Mouse (Mus musculus) midbrain, embryonic 10.5 days (tissue): ENCODE measurements around the gene Clta. TPM values are rescaled to one million over a fixed set of nuclear protein-coding genes. Genes with fewer than 3 reads are reported as not detected.
A peak's percentile ranks its signal among the peaks of the same experiment; 100 is the strongest.
"Not testable (repeated sequence)": the region's sequence is repeated elsewhere in the genome, so short reads cannot be mapped to it uniquely, and the experiment has no call there.

Experiments
- DNase-seq: peaks from one replicate; pipeline ENCODE4 v3.0.0-alpha.2; 2017; ENCODE audit warnings: low spot score
- H3K27ac ChIP-seq: fragments of 300-500 bp; sonication (generic); replicated peaks from 2 replicates; pipeline ENCODE4 v1.5.1; 2016; ENCODE audit warnings: mild to moderate bottlenecking
- H3K27me3 ChIP-seq: fragments of 300-500 bp; sonication (generic); 2 replicates; pipeline ENCODE4 v1.6.1; 2016; ENCODE audit warnings: low read depth, mild to moderate bottlenecking; ENCODE audit not compliant: poor library complexity, severe bottlenecking
- H3K36me3 ChIP-seq: fragments of 300-500 bp; sonication (generic); 2 replicates; pipeline ENCODE4 v1.6.1; 2016; ENCODE audit warnings: mild to moderate bottlenecking, moderate library complexity
- H3K4me1 ChIP-seq: fragments of 300-500 bp; sonication (generic); 2 replicates; pipeline ENCODE4 v1.6.1; 2016
- H3K4me3 ChIP-seq: fragments of 300-500 bp; sonication (generic); 2 replicates; pipeline ENCODE4 v1.5.1; 2016; ENCODE audit warnings: mild to moderate bottlenecking, moderate library complexity
- H3K9me3 ChIP-seq: fragments of 300-500 bp; sonication (generic); replicated peaks from 2 replicates; pipeline ENCODE4 v1.6.1; 2016; ENCODE audit warnings: mild to moderate bottlenecking
- WGBS: fragments of 180-500 bp; shearing (Covaris S2); methylation state at CpG from one replicate; pipeline ENCODE4 v1.1.7; 2016; 5-methylcytosine and 5-hydroxymethylcytosine counted together
- polyA plus RNA-seq: library from polyadenylated mRNA; unstranded; fragments of >200 nt; fragmentation: Nextera tagmentation; extraction: Ambion mirVana; gene quantifications from 2 replicates; pipeline ENCODE4 v1.2.1, GENCODE M21; 2016

The Clta gene
- polyA plus RNA-seq, 1 experiment from 2014 or later: 190 TPM

GRCm38 (mm10) chr4:44043182-44043581, 38.9 kb downstream of the Clta start:
- 90% methylated on average over 4 of the region's 4 CpGs for WGBS
- not testable (repeated sequence) for H3K4me1 ChIP-seq, DNase-seq, H3K4me3 ChIP-seq, H3K27ac ChIP-seq, H3K9me3 ChIP-seq
- Histone ChIP-seq H3K36me3 (peaks cover 36% of the 10 kb centered on the region), H3K27me3 (peaks cover 70% of the 10 kb centered on the region)

- Histone ChIP-seq H3K27me3 (peaks cover 54% of the 10 kb centered on the region), H3K4me1 (no peaks in the 10 kb centered on the region), H3K27ac (no peak overlapping the region), H3K9me3 (no peaks in the 10 kb centered on the region), H3K36me3 (peaks cover 29% of the 10 kb centered on the region), H3K4me3 (no peak overlapping the region)
- 94% methylated on average over 5 of the region's 5 CpGs for WGBS
- no peak for DNase-seq
Measured at GRCm38 (mm10) chr4:44044685-44045356, 40.6 kb downstream of the Clta start.

DNA sequence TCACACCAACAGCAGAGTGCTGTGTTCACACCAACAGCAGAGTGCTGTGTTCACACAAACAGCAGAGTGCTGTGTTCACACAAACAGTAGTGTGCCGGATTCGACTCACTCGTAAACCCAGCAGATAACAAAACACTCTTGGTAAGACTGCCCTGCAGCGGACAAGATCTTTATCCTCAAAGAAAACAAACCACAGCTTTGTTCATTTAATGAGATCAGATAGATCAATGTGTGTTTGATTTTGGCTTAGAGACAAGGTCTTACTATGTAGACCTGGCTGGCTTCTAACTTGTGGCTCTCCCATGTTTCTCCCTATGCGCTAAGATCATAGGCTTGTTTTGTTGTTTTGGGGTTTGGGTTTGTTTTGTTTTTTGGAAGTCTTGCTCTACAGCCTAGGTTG, 41.8 kb downstream of the Clta start:
- Histone ChIP-seq H3K4me3 (no peak overlapping the region), H3K9me3 (no peaks in the 10 kb centered on the region), H3K27ac (no peak overlapping the region), H3K4me1 (no peaks in the 10 kb centered on the region), H3K36me3 (peaks cover 17% of the 10 kb centered on the region), H3K27me3 (peaks cover 42% of the 10 kb centered on the region)
- 85% methylated on average over 5 of the region's 5 CpGs for whole genome bisulfite sequencing
- DNase-seq: no peak

DNA sequence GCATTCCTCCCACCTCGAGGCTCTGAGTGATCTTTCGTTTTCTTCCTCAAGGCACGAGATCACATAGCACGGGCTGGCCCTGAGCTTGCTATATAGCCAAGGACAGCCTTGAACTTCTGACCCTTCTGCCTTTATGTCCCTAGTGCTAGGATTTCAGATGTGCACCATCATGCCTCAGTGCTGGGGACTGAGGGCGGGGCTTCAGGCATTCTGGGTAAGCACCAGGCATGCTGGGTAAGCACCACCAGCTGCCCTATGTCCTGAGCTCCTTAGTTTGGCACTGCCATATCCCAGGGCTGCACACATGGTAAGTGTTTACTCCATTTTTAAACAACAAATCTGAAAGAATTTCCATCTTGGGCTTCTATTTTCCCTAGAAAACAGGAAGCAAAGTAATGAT, 45.6 kb downstream of the Clta start:
- H3K36me3 ChIP-seq: 0 out of 2 replicates have a peak, but pooled peaks cover 3% of the 10 kb centered on the region
- WGBS: 90% methylated on average over 5 of the region's 5 CpGs
- H3K4me3 ChIP-seq: no peak overlapping the region
- H3K4me1 ChIP-seq: no peaks in the 10 kb centered on the region
- H3K27ac ChIP-seq: no peak overlapping the region
- no peak for DNase-seq
- no peaks in the 10 kb centered on the region for H3K9me3 ChIP-seq
- peaks cover 10% of the 10 kb centered on the region; the same call in 1 of the 2 replicates for H3K27me3 ChIP-seq

DNA sequence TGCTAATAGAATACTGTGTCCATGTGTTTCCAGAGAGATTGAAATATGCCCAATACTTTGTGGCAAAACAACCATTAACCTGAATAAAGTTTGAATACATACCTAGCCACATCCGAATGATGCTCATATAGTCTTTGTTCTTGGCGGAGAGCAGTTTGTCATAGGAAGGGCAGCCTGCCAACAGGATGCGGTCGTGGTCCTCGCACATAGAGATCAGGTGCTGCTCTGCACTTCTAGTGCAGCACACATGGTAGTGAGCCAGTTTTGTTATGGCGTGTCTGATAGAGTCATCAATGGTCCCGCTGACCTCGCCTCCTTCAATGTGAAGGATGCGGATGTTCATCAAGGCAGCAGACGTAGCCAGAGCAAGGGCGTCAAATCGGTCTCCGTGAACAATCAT, 55.4 kb downstream of the Clta start:
- Histone ChIP-seq H3K27me3 (no peaks in the 10 kb centered on the region), H3K4me3 (no peak overlapping the region), H3K27ac (no peak overlapping the region), H3K36me3 (no peaks in the 10 kb centered on the region), H3K9me3 (no peaks in the 10 kb centered on the region), H3K4me1 (no peaks in the 10 kb centered on the region)
- DNase-seq: no peak
- 93% methylated on average over 13 of the region's 13 CpGs for WGBS

DNA sequence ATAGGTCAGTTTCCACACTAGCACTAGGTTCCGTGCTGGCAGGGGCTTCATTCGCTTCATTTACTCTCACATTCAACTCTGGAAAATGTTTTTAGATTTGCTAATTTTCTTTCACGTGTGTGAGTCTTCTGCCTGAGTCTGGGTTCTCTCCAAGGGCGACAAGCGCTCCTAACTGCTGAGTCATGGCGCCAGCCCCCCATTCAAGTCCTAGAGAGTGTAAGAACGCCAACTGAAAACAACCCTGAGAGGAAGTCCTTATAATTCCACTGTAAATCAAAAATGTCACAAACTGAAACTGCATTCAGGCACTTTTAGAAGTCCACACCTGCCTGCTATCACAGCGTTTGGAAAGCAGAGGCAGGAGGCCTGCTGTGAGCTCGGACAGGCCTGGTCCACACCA, 57.8 kb downstream of the Clta start:
- 67% methylated on average over 9 of the region's 9 CpGs for WGBS
- no peak overlapping the region for H3K4me3 ChIP-seq
- DNase-seq: no peak
- H3K9me3 ChIP-seq: no peaks in the 10 kb centered on the region
- peaks cover 5% of the 10 kb centered on the region; the same call in 1 of the 2 replicates for H3K4me1 ChIP-seq
- H3K36me3 ChIP-seq: no peaks in the 10 kb centered on the region
- peaks cover 7% of the 10 kb centered on the region; the same call in 1 of the 2 replicates for H3K27me3 ChIP-seq
- H3K27ac ChIP-seq: no peak overlapping the region

DNA sequence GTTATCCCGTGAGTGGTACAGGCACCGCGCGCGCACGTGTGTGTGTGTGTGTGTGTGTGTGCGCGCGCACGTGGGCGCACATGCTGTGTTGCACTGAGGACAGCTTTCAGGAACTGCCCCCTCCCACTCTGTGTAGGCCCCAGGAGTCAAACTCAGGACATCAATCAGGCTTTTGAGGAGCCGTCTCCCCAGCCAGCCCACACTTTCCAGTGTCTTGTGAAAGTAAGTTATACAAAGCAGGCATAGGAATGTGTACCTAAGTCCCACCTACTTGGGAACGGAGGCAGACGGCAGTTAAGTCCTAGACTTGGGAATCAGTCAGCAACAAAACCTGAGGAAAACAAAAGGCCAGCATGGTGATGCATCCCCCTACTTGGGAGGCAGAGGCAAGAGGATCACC, 58.6 kb downstream of the Clta start:
- 94% methylated on average over 14 of the region's 14 CpGs for WGBS
- H3K27me3 ChIP-seq: peaks cover 11% of the 10 kb centered on the region; the same call in 1 of the 2 replicates
- H3K4me3 ChIP-seq: no peak overlapping the region
- no peaks in the 10 kb centered on the region for H3K36me3 ChIP-seq
- no peaks in the 10 kb centered on the region for H3K9me3 ChIP-seq
- H3K4me1 ChIP-seq: peaks cover 5% of the 10 kb centered on the region; the same call in 1 of the 2 replicates
- no peak overlapping the region for H3K27ac ChIP-seq
- no peak for DNase-seq

GRCm38 (mm10) chr4:44065355-44066025, 61.2 kb downstream of the Clta start:
- 0 out of 2 replicates have a peak overlapping the region, but pooled peaks have one; percentile 14 for H3K4me3 ChIP-seq

DNA sequence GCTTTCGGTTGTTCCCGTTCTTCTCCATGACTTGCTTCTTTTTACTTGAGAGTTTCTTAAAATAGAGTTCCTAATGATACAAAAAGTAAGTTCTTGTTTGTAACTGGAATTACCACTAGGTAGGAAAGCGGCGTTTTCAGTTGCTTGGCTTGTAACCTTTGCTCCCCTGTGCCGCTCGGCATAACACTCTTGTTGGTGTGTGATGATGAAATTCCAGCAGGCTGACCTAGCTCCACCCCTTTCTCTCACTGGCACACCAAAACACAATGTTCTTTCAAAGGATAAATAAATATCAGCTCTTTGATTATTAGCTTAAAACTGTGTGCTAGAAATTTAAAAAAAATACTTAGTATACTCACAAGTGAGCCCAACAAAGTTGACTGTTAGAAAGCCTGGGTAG, 62.6 kb downstream of the Clta start:
- Histone ChIP-seq H3K27me3 (peaks cover 34% of the 10 kb centered on the region), H3K4me1 (peaks cover 23% of the 10 kb centered on the region), H3K27ac (no peak overlapping the region), H3K4me3 (no peak overlapping the region), H3K9me3 (no peaks in the 10 kb centered on the region), H3K36me3 (no peaks in the 10 kb centered on the region)
- no peak for DNase-seq
- WGBS: 91% methylated on average over 6 of the region's 6 CpGs

More at GRCm38 (mm10) chr4:44065355-44066025, 61.2 kb downstream of the Clta start:
- H3K4me1 ChIP-seq: peaks cover 10% of the 10 kb centered on the region; the same call in 1 of the 2 replicates
- H3K36me3 ChIP-seq: no peaks in the 10 kb centered on the region
- H3K9me3 ChIP-seq: no peaks in the 10 kb centered on the region
- WGBS: 36% methylated on average over 16 of the region's 16 CpGs
- 0 out of 2 replicates have a peak overlapping the region, but pooled peaks have one; percentile 28 for H3K27ac ChIP-seq
- DNase-seq: peak; percentile 86
- peaks cover 22% of the 10 kb centered on the region; the same call in 1 of the 2 replicates for H3K27me3 ChIP-seq

DNA sequence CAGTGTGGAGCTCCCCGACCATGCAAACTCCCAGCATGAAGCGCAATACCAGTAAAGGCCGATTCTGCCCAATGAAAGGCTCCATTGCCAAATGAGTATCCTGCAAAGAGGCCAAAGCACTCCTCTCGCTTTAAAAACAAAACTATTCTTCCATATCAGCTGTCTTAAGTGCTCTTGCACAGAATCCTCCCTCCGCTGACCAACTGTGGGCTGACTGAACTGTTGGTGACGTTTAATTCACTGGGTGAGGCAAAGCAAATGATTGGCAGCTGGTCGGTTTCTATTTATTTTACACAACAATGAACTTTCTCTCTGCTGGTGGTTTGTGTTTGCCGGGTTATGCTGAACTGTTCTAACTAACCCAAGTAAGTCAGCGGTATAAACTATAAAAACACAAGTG, 64.5 kb downstream of the Clta start:
- peaks cover 34% of the 10 kb centered on the region for H3K27me3 ChIP-seq
- no peak overlapping the region for H3K27ac ChIP-seq
- H3K36me3 ChIP-seq: no peaks in the 10 kb centered on the region
- DNase-seq: no peak
- no peaks in the 10 kb centered on the region for H3K9me3 ChIP-seq
- peaks cover 33% of the 10 kb centered on the region for H3K4me1 ChIP-seq
- 38% methylated on average over 9 of the region's 9 CpGs for WGBS
- 0 out of 2 replicates have a peak overlapping the region, but pooled peaks have one; percentile 7 for H3K4me3 ChIP-seq

DNA sequence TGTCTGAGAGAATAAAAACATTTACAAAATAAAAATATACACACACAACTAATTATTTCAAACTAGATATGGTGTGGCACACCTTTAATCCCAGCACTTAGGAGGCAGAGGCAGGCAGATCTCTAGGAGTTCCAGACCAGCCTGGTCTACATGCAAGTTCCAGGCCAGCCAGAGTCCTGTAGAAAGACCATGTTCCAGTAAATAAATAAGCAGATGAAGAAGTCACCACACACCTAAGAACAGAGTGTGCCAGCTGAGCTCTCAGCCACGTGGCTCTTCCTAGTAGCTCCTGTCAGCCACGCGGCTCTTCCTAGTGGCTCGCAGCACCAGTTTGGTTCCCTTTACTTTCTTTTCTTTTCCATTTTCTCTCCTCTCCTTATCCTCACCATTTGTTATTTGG, 65.2 kb downstream of the Clta start:
- H3K9me3 ChIP-seq: no peaks in the 10 kb centered on the region
- H3K4me3 ChIP-seq: no peak overlapping the region
- DNase-seq: no peak
- WGBS: 93% methylated on average over 4 of the region's 4 CpGs
- no peaks in the 10 kb centered on the region for H3K36me3 ChIP-seq
- peaks cover 33% of the 10 kb centered on the region for H3K4me1 ChIP-seq
- H3K27me3 ChIP-seq: peaks cover 39% of the 10 kb centered on the region
- no peak overlapping the region for H3K27ac ChIP-seq

DNA sequence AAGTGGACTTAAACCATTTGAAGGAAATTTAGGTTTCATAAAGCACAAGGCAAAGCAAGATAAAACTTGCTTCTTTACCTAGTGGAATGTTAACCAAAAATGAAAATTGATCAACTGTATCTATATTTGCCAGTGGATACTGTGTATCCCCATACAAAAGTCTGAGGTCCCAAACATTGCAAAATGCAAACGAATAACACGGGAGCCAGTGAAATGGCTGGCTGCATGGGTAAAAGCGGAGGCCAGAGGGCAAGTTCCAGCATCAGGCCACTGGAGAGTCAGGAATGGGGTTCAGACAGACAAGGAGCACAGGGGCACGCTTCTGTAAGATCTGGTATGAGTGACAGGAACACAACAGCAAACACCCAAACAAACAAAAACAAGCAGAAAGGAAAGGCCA, 66.4 kb downstream of the Clta start:
- Histone ChIP-seq H3K27me3 (peaks cover 32% of the 10 kb centered on the region), H3K4me3 (no peak overlapping the region)
- 81% methylated on average over 4 of the region's 4 CpGs for WGBS

GRCm38 (mm10) chr4:44071741-44072145, 67.5 kb downstream of the Clta start:
- Histone ChIP-seq H3K36me3 (no peaks in the 10 kb centered on the region), H3K27me3 (peaks cover 31% of the 10 kb centered on the region), H3K9me3 (no peaks in the 10 kb centered on the region), H3K27ac (peak overlapping the region; percentile 87; the same call in 1 of the 2 replicates), H3K4me1 (peaks cover 28% of the 10 kb centered on the region), H3K4me3 (peak overlapping the region; percentile 84)
- no peak for DNase-seq
- WGBS: 17% methylated on average over 11 of the region's 11 CpGs

More for the DNA sequence above, 66.4 kb downstream of the Clta start:
- no peak for DNase-seq
- no peak overlapping the region for H3K27ac ChIP-seq
- H3K4me1 ChIP-seq: peaks cover 29% of the 10 kb centered on the region
- no peaks in the 10 kb centered on the region for H3K36me3 ChIP-seq
- H3K9me3 ChIP-seq: no peaks in the 10 kb centered on the region
